Mouse (Mus musculus): ENCODE measurements around the gene Cux1.

Gene Cux1

GRCm38 (mm10) chr5:136321378-136321777 lies 245.9 kb downstream of the Cux1 start:
- peak in 1 of 2 experiments; percentile 42 for DNase-seq (ENCODE audit: low spot score in 2 of 2)

GRCm38 (mm10) chr5:136312566-136312965 lies 254.7 kb downstream of the Cux1 start:
- no peak for DNase-seq (ENCODE audit: low spot score in 2 of 2)

DNA sequence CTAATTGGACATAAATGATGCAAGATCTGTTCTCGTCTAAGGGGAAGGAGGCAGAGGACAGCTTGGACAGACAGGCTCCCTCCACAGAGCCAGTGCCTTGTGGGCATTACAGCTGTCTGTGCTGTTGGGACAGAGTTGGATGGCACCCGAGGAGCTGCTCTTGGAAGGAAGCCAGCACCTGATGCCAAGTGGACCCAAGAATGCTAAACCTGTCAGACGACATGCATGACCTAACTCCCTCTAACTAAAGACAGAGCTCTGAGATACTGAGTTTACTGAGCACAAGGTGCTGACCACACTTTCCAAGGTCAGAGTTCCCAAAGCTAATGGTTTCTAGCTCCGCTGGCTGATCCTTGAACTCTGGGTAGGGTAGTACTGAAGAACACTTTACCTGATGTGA lies 255.1 kb downstream of the Cux1 start:
- no peak for DNase-seq (ENCODE audit: low spot score in 2 of 2)

GRCm38 (mm10) chr5:136306254-136306653 lies 261.0 kb downstream of the Cux1 start:
- no peak for DNase-seq (ENCODE audit: low spot score in 2 of 2)

DNA sequence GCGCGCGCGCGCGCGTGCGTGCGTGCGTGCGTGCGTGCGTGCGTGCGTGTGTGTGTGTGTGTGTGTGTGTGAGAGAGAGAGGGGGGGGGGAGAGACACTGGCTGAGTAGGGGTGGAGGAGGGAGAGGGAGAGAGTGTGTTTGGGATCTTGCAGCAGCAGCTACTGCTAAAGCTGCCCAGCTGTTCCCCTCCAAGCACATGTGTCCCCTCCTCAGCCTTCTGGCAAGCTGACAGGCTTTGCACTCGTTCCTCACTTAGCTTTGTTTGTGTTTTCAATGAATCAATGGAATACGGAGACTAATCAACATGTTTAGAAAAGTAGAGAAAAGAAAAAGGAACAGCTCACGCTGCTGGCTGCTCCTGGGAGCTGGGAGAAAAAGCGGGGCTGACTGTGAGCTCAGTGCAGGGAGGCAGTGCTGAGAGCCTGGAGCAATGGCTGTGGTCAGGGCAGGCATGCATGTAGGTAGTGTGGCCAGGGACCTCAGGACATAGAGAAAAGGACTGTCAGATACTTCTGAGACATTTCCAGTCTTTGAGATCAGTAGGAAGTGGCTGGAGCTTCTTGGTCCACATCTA lies 263.8 kb downstream of the Cux1 start:
- DNase-seq (ENCODE audit: low spot score in 2 of 2): no peak

DNA sequence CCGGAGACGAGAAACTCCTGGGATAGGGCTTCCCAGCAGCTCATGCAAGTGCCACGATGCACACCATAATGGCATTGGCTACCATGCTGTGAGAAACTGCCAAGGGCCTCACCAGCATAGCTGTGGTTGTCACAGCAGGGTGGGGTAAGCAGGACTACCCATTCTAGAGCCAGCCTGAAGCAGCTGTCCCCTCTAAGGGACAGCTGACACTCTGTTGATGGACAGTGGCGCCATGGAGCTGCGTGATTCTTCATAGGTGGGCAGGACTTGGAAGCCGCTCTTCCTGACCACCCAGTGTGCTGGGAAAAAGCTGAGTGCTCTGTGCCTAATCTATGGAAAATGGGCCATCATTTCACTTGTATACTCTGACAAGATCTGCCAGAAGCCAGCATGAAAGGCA lies 266.4 kb downstream of the Cux1 start:
- no peak for DNase-seq (ENCODE audit: low spot score in 2 of 2)

DNA sequence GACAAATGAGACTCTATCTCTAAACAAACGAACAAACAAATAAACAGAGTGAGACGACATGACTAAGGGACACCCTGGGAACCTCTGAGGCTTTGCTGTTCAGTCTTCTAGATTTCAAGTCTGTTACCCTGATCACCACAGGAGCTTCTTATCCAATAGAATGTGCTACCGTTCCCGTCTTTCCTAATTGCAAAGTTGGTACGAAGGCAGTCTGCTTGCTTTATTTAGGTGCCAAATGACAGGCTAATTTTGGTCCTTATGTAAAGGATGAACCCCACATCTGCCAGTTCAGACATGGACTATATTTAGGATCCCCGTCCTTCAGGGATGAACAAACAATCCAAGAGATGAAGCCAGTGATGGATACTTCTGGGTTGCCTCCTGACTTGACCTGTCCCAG lies 269.6 kb downstream of the Cux1 start:
- DNase-seq (ENCODE audit: low spot score in 2 of 2): no peak

DNA sequence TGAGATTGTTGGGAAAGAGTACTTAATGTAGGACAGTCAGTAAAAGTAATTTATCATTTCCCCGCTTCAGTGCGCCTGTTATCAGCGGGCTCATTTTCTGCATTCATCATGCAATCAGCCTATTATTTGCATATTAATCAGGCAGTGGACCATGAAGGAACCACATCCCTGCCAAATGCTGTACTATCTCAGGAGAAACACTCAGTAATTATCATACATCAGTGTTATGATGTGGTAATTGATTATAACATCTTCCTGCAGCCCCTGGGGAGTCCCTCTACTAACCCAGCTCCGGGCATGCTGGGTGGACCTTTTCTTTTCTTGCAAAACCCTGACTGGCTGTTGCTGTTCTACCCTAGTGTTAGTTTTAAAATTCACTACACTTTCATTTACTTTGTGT lies 270.4 kb downstream of the Cux1 start:
- no peak for DNase-seq (ENCODE audit: low spot score in 2 of 2)

- DNase-seq (ENCODE audit: low spot score in 2 of 2): no peak
These were observed 274.3 kb downstream of the Cux1 start for GRCm38 (mm10) chr5:136292971-136293418.

DNA sequence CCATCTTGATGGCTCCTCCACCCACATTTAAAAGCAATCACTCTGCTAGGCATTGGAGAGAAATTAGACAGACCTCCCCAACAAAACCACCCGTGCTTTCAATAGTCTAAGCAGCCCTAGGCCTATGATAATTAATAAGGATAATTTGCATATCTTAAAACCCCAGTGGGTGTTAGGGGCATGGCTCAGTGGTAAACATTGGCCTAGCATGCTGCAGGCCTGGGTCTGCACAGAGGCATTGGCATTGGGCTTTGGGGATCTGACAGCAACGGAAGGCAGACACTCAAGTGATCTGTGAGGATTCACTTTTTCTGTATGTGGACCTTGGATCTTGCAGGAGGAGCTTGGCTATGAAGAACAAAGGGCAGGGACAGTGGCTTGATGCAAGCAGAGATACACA lies 274.9 kb downstream of the Cux1 start:
- DNase-seq (ENCODE audit: low spot score in 2 of 2): no peak

GRCm38 (mm10) chr5:136291562-136291961 lies 275.7 kb downstream of the Cux1 start:
- DNase-seq (ENCODE audit: low spot score in 2 of 2): no peak

DNA sequence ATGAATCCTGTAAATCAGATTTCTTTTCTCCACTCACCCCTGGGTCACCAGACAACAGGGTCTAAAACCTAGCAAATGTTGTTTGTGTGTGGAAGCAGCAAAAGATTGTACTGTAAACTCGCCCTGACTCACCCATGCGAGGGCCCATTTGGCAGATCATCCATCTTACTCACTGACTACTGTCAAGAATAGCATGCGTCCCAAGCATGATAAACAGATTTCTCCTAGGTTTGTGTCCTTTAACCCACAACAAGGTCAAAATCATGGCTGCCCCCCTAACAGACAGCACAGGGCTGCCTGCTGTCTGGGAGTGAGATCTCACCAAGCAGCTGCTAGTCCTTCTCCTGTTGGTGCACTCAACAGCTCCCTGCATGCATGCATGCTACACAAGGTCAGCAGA lies 277.5 kb downstream of the Cux1 start:
- no peak for DNase-seq (ENCODE audit: low spot score in 2 of 2)

GRCm38 (mm10) chr5:136288351-136289081 lies 278.8 kb downstream of the Cux1 start:
- DNase-seq (ENCODE audit: low spot score in 2 of 2): no peak

- no peak for DNase-seq (ENCODE audit: low spot score in 2 of 2)
These were observed 280.7 kb downstream of the Cux1 start for GRCm38 (mm10) chr5:136286566-136286965.

DNA sequence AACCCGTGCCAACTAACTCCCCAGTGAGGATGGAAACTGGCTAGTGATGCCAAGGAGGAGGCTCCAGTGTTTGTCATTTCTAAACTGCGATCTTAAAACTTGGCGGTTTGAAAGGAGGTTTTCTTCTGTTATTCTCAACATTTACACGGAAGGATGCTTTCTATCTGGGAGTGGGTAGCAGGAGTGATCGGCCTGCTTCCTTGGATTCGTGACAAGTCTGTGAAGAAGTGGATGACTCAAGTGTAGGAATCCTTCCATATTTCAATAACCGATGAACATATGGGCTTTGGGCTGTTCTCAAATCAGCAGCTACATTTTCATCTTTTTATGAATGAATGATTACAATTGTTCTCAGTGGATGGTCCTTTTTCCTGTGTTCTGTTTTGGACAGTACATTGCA lies 282.2 kb downstream of the Cux1 start:
- no peak for DNase-seq (ENCODE audit: low spot score in 2 of 2)

DNA sequence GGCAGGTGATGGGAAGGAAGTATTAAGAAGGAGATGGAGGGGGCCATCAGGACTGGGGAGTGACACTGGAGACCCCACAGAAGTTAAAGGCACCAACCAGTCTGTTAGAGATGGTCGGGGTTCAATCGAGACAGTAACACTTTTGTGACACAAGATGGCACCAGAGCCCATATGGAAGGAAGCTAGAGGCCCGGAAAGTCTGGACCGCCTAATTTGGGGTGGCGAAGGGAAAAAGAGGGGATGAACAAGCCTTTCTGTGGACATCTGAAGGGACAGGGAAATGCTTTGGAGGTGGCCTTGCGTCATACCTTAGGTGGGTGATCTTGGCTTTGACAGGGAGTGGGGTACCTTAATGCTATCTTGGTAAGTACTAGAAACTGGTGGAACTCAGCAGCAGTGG lies 285.9 kb downstream of the Cux1 start:
- DNase-seq (ENCODE audit: low spot score in 2 of 2): no peak

DNA sequence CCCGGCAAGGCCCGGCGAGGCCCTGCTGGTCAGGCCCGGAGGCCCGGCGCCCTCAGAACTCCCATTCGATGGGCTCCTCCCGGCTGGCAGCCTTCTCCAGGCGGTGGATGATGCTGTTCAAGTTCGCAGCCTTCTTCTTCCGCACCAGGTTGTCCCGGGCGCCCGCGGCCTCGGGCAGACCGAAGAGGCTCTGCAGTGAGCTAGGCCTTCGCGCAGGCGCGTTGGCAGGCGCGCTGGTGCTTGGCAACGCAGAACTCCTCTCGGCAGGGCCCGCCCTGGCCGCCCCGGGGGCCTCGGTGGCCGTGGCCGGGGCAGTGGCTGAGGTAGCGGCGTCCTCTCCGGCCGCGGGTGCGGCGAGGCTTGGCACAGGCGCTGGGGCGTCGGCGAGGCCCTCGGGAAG lies 292.6 kb downstream of the Cux1 start:
- no peak for DNase-seq (ENCODE audit: low spot score in 2 of 2)

- no peak for DNase-seq (ENCODE audit: low spot score in 2 of 2)
These were observed 297.4 kb downstream of the Cux1 start for GRCm38 (mm10) chr5:136269937-136270336.

DNA sequence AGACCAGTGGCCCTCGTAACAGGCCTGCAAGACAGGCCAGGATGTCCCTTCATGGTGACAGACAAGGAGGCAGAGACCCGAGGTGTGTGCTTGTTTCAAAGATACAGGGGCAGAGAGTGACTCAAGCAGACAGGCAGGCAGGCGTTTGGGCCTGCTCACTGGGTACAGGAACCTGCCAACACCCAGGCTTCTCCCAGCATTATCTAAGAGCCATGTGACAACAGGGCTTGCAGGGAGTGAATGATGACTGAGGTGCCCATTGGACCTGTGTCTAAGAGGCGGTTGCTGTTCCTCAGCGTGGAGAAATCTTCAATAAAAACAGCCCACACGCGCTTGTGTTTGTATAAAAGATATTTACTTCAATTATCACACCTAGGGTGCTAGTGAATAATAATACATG lies 301.2 kb downstream of the Cux1 start:
- DNase-seq (ENCODE audit: low spot score in 2 of 2): no peak

DNA sequence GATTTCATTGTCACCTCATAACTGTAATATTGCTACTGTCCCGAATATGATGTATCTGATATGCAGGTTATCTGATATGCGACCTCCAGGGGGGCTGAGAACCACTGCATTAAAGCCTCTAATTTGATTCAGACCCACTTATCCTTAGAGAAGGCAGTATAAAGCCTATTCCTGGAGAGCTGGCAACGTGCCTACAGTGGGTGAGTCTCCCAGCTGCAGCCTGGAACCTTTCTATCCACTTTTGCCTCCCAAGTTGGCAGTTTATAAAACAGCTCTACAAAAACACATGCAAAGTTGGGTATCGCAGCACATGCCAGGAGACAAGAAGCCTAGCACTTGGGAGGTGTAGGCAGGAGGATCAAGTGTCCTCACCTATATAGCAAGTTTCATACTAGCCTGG lies 303.9 kb downstream of the Cux1 start:
- no peak for DNase-seq (ENCODE audit: low spot score in 2 of 2)

DNA sequence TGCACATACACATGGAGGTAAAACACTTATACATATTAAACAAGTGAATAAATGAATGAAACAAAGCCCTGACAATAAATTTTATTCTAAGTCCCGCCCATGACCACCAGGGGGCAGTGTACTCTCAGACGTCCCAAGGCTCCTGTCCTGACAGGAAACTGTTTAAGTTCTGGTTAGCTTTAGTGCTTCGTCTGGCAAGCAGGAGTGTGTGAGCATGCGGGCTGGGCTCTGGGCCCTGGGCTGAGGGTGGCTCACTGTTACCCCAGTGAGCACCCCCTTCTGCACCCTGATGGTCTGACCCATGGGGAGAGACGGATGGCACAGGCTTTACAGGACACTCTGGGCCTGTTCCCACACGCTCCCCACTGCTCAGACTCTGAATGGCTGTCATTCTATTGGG lies 308.4 kb downstream of the Cux1 start:
- peak; percentile 67 to 82 for DNase-seq (ENCODE audit: low spot score in 2 of 2)

- DNase-seq (ENCODE audit: low spot score in 2 of 2): peak; percentile 46 to 79
These were observed 314.4 kb downstream of the Cux1 start for GRCm38 (mm10) chr5:136252899-136253298.

GRCm38 (mm10) chr5:136251004-136251403 lies 316.3 kb downstream of the Cux1 start:
- DNase-seq (ENCODE audit: low spot score in 2 of 2): peak; percentile 29 to 62

DNA sequence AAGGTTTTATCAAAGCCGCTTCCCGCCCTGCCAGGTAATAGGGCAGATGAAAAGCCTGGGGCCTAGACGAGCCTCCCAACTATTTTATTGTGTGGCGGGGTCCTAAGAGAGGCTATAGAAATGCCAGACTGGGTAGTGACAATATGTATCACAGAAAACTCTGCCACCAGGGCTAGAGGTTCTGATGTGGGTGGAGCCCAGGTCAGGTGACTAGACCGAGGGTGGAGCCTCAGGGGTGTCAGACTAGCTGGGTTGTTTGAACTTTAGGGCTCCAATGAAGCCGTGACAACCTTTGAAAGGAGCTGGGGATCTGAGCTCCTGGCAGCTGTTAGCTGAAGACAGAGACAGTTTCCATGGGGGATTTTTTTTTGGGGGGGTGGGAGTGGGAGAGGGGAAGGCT lies 318.8 kb downstream of the Cux1 start:
- peak in 1 of 2 experiments; percentile 35 for DNase-seq (ENCODE audit: low spot score in 2 of 2)
